ENCODE assay signal across 22 mouse cellular contexts in the genomic region with DNA sequence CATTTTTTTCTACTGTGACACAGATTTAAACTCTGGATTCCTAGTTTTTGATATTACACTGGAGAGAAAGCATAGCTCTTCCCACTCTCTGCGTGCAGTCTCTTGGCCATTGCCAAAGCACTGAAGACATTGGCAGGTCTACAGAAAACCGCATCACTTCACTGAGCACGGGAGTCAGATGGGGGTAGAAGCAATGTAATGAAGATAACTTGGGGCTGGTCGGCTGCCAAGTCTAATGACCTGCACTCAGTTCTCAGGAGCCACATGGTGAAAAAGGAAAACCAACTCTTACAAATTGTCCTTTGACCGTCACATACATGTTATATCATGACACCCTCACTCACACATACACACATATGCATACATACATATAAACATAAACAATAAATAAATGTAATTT. TPM values are rescaled to one million over a fixed set of nuclear protein-coding genes. Genes with fewer than 3 reads are reported as not detected.
A peak's percentile ranks its signal among the peaks of the same experiment; 100 is the strongest.
DNase-seq lines count a peak whose midpoint lies in the region; ATAC-seq and TF ChIP-seq lines count a peak whose summit lies in the region.
"Had no signal": no experiment of that assay in that cellular context is flagged by ENCODE, and none has a peak within 500 bp of the region (broad histone marks: within the 10 kb centered on the region; RNA-seq: fewer than 3 reads in every experiment).

No protein-coding gene starts in this region.

- H3K27ac ChIP-seq in midbrain, embryonic 11.5 days (ENCODE audit: low read depth, low read length), result no peak overlapping the region
- H3K27ac ChIP-seq in midbrain, embryonic 13.5 days, result no peak overlapping the region
- H3K27ac ChIP-seq in thymus, adult 2 months (ENCODE audit: control insufficient read depth, insufficient read depth, low read length), result no peak overlapping the region
- H3K27ac ChIP-seq: embryonic facial prominence, embryonic 13.5 days; forebrain, embryonic 13.5 days; intestine, embryonic 15.5 days; liver, embryonic 14.5 days; midbrain, embryonic 10.5 days; stomach, embryonic 15.5 days had no signal

- H3K4me3 ChIP-seq in midbrain, embryonic 11.5 days (ENCODE audit: low read depth, low read length), result no peak overlapping the region
- H3K4me3 ChIP-seq in midbrain, embryonic 13.5 days (replicated peaks), result no peak overlapping the region
- no peak overlapping the region for H3K4me3 ChIP-seq in thymus, adult 2 months (ENCODE audit: control insufficient read depth, insufficient read depth, low read length)
- H3K4me3 ChIP-seq: embryonic facial prominence, embryonic 13.5 days; forebrain, embryonic 13.5 days; intestine, embryonic 15.5 days; midbrain, embryonic 10.5 days; stomach, embryonic 15.5 days had no signal

- WGBS in midbrain, embryonic 11.5 days, result 91% methylated on average over 5 of the region's 5 CpGs
- 86% methylated on average over 5 of the region's 5 CpGs for WGBS in midbrain, embryonic 13.5 days
- WGBS in thymus, adult 2 months, result 92% methylated on average over 5 of the region's 5 CpGs

- intact Hi-C loops in gastrocnemius, postnatal 36 days (cut with DNase I), result no loop called here

- no peaks in the 10 kb centered on the region for H3K9me3 ChIP-seq in midbrain, embryonic 11.5 days (ENCODE audit: control insufficient read depth, low read length)
- H3K9me3 ChIP-seq in midbrain, embryonic 13.5 days, result no peaks in the 10 kb centered on the region
- H3K9me3 ChIP-seq: embryonic facial prominence, embryonic 13.5 days; forebrain, embryonic 13.5 days; intestine, embryonic 15.5 days; midbrain, embryonic 10.5 days; stomach, embryonic 15.5 days had no signal

- no peak for TF ChIP-seq POLR2A in thymus, adult 2 months (IDR thresholded peaks at IDR 0.05; ENCODE audit: control insufficient read depth, extremely low read depth, insufficient read depth, low read length, poor library complexity)

- TF ChIP-seq CTCF in thymus, adult 2 months (IDR thresholded peaks at IDR 0.05; ENCODE audit: borderline replicate concordance, control insufficient read depth, extremely low read depth, insufficient read depth, low read length, poor library complexity), result no peak

- no peak overlapping the region for H3K9ac ChIP-seq in midbrain, embryonic 11.5 days (ENCODE audit: low read length)
- no peak overlapping the region for H3K9ac ChIP-seq in midbrain, embryonic 13.5 days (replicated peaks)
- H3K9ac ChIP-seq: embryonic facial prominence, embryonic 13.5 days; forebrain, embryonic 13.5 days; intestine, embryonic 15.5 days; liver, embryonic 14.5 days; stomach, embryonic 15.5 days had no signal

- H3K4me2 ChIP-seq in midbrain, embryonic 11.5 days, result no peak overlapping the region
- no peak overlapping the region for H3K4me2 ChIP-seq in midbrain, embryonic 13.5 days (replicated peaks)
- H3K4me2 ChIP-seq: embryonic facial prominence, embryonic 13.5 days; forebrain, embryonic 13.5 days; intestine, embryonic 15.5 days; stomach, embryonic 15.5 days had no signal

- 0 out of 2 replicates have a peak, but pooled peaks have one; percentile 26 for ATAC-seq in frontal cortex, adult (ENCODE audit: low TSS enrichment)
- no peak for ATAC-seq in midbrain, embryonic 11.5 days (ENCODE audit: low FRiP score)
- ATAC-seq in midbrain, embryonic 13.5 days, result no peak
- ATAC-seq: forebrain, embryonic 13.5 days; intestine, embryonic 15.5 days had no signal

- no peaks in the 10 kb centered on the region for H3K4me1 ChIP-seq in midbrain, embryonic 11.5 days (ENCODE audit: control insufficient read depth, insufficient read depth, low read length)
- no peaks in the 10 kb centered on the region for H3K4me1 ChIP-seq in midbrain, embryonic 13.5 days (replicated peaks)
- no peaks in the 10 kb centered on the region for H3K4me1 ChIP-seq in thymus, adult 2 months (replicated peaks; ENCODE audit: control insufficient read depth, insufficient read depth, low read length)
- H3K4me1 ChIP-seq: embryonic facial prominence, embryonic 13.5 days; forebrain, embryonic 13.5 days; intestine, embryonic 15.5 days; midbrain, embryonic 10.5 days; stomach, embryonic 15.5 days had no signal

- no peaks in the 10 kb centered on the region for H3K27me3 ChIP-seq in midbrain, embryonic 11.5 days (ENCODE audit: control insufficient read depth, insufficient read depth, low read length)
- H3K27me3 ChIP-seq in midbrain, embryonic 13.5 days, result no peaks in the 10 kb centered on the region
- H3K27me3 ChIP-seq in thymus, adult 2 months (ENCODE audit: control insufficient read depth, insufficient read depth, low read length), result no peaks in the 10 kb centered on the region
- H3K27me3 ChIP-seq: embryonic facial prominence, embryonic 13.5 days; forebrain, embryonic 13.5 days; intestine, embryonic 15.5 days; stomach, embryonic 15.5 days had no signal

- DNase-seq in frontal cortex, postnatal 25 days (ENCODE audit: low spot score in 2 of 2), result no peak
- DNase-seq in midbrain, embryonic 11.5 days (ENCODE audit: low spot score, missing footprints), result peak; percentile 19
- peak; percentile 57 for DNase-seq in cerebellum, adult 8-10 months
- peak; percentile 77 for DNase-seq in kidney, postnatal 25 days
- DNase-seq in thymus, adult 2 months, result no peak
- DNase-seq in gastrocnemius, postnatal 36 days, result no peak
- DNase-seq: adrenal gland, postnatal 25 days; heart, postnatal 36 days; layer of hippocampus, adult 9-11 months; lung, postnatal 14 days; thymus, postnatal 14 days had no signal

- H3K36me3 ChIP-seq in midbrain, embryonic 11.5 days (ENCODE audit: control insufficient read depth, insufficient read depth, low read length), result peaks cover 35% of the 10 kb centered on the region
- peaks cover 57% of the 10 kb centered on the region for H3K36me3 ChIP-seq in midbrain, embryonic 13.5 days
- H3K36me3 ChIP-seq in thymus, adult 2 months (ENCODE audit: control insufficient read depth, insufficient read depth, low read length), result no peaks in the 10 kb centered on the region

RNA-seq across cellular contexts. Expression of a gene that starts 37.0 kb away (rescaled TPM):
- 0.12 and 0.15 TPM in 2 replicates for polyA plus RNA-seq in midbrain, embryonic 11.5 days (2014; fragmentation: Nextera tagmentation; extraction: Ambion mirVana)
- 0.19 and 0.24 TPM in 2 replicates for polyA plus RNA-seq in midbrain, embryonic 13.5 days (2015; fragmentation: Nextera tagmentation; extraction: Ambion mirVana)
- 0.15 TPM in 1 of 2 replicates, not detected in the other for polyA plus RNA-seq in thymus, adult 2 months (2012; rRNA removed)
- total RNA-seq in gastrocnemius, postnatal 36 days (2021), result not detected
- total RNA-seq: gastrocnemius, adult 8-10 months; left cerebral cortex, postnatal 36 days had no signal
- polyA plus RNA-seq: forebrain, embryonic 13.5 days; small intestine, adult 2 months had no signal

RNA-seq across cellular contexts. Expression of a gene that starts 44.2 kb away (rescaled TPM):
- 49.8 and 53.1 TPM in 2 replicates for polyA plus RNA-seq in midbrain, embryonic 11.5 days (2014; fragmentation: Nextera tagmentation; extraction: Ambion mirVana)
- polyA plus RNA-seq in midbrain, embryonic 13.5 days (2015; fragmentation: Nextera tagmentation; extraction: Ambion mirVana), result 41.3 and 43.1 TPM in 2 replicates
- polyA plus RNA-seq in thymus, adult 2 months (2012; rRNA removed), result 15.3 and 22.7 TPM in 2 replicates
- 10 to 100 TPM; 42.5 to 46.2 TPM for total RNA-seq in gastrocnemius, postnatal 36 days (2021)

RNA-seq across cellular contexts. Expression of a gene that starts 47.3 kb away (rescaled TPM):
- polyA plus RNA-seq in midbrain, embryonic 11.5 days (2014; fragmentation: Nextera tagmentation; extraction: Ambion mirVana), result 199 and 211 TPM in 2 replicates
- polyA plus RNA-seq in midbrain, embryonic 13.5 days (2015; fragmentation: Nextera tagmentation; extraction: Ambion mirVana), result 98.9 and 99.0 TPM in 2 replicates
- 9.2 and 9.6 TPM in 2 replicates for polyA plus RNA-seq in thymus, adult 2 months (2012; rRNA removed)
- 10 to 100 TPM; 60.2 to 70.4 TPM for total RNA-seq in gastrocnemius, postnatal 36 days (2021)

Comparison
In these comparisons a context has a peak if more than half of its experiments do, and no peak if none do; other contexts are left out.
1. DNase-seq: peak in midbrain, embryonic 11.5 days (single experiment), cerebellum, adult 8-10 months (single experiment) and kidney, postnatal 25 days (2 of 2); none in frontal cortex, postnatal 25 days (0 of 2), thymus, adult 2 months (single experiment) and gastrocnemius, postnatal 36 days (0 of 2).